Mouse (Mus musculus) urinary bladder, postnatal 25 days (tissue): ENCODE measurements around the gene Rapgef3.

Experiments
- DNase-seq: peaks from one replicate; pipeline ENCODE4 v3.0.0; 2022; ENCODE audit warnings: low spot score

Gene Rapgef3

DNA sequence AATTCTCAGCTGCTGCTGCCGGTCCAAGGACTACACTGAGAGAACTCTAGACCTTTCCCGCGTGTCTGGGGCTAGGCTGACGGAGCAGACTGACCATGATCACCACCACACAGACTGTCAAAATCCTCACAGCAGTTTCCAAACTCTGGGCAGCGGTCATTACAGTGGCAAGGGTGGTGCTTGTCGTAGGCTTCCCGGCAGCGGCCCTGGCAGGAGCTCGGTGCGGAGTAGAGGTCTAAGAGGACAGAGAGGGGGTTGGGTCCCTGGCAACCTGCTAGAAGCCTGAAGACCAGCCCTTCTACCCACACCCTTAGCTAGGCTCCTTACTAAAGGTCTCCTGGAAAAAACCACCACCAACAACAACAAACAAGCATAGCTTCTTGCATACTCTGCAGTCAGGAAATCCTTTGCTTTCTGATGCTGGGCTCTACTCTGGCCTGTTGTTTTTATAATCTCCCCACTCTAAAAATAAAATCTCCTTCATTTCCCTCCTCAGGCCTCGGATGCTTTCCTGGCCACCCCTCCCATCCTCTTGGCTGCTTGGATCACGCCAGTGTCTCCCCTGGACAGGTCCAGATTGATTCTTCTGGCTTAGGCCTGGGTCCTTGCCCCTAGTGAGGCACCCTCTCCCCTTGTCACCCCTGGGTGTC is 47.6 kb downstream of the Rapgef3 start:
- no peak for DNase-seq

DNA sequence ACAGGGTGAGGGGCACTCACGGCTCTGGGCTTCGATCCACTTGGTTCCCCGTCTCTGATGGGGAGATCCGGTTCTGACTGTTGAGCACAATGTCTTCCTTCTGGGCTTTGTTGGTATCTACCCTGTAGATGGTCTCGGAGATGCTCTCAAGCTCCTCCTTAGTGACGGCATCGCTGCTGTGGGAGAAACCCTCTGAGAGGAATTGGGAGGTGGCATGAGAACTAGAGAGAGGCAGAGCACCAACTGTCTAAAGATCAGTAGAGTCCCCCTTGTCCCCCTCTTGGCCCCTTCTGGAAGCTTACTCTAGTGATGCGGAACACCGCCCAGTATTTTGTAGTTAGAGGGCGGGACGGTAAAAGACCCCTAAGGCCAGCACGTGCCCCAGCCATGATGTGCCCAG is 48.3 kb downstream of the Rapgef3 start:
- DNase-seq = no peak

DNA sequence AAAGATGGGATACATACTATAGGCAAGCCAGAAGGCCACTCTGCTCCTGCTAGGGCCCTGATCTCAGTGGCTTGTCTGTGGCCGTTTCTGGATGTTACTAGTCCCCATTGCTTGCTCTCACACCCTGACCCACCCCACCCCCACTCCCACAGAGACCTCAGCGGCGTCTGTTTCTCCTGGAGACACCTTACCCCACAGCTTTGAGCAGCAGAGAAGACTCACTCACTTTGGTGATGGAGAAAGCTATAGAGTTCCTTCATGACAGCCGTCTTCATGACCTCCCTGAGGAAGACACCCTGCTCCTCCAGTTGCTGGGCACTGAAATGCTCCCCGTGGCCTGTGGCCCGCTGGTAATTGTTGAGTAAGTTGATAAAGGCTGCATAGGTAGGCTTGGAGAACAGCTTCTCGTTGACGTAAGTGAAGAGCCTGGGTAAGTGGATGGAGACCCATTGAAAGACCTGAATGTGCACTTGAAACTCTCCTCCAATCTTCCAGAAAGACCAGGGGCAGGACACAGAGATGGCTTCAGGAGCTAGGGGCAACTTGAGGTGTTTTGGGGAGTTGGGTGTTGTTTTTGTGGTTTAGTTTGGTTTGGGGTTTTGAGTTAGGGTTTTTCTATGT is 49.1 kb downstream of the Rapgef3 start:
- no peak for DNase-seq

DNA sequence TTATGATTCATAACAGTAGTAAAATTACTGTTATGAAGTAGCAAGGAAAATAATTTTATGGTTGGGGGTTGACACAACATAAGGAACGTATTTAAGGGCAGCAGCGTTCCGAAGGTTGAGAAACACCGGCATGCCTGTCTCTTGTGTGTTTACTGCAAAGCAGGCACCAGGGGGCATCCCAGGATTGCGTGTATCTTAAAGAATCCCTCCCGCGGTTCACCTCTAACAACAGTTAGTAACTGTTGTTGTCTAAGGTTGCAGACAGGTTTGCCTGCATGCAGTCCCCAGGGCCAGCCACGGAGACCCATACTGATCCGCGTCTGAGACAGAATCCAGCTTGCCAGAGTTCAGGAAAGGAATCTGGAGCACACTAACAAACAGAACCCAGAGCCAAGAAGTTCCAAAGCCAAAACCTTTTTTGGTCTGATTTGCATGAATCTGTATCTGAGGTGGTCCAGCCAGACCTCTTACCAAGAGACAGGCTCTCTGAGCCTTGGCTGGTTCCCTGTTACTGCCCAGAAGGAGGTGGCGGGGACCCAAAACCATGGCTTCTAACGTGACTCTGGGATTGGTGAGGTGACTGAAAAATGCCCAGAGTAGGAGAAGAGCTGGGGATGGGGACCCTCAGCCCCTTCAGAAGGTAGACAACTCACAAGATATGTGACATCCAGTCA is 49.8 kb downstream of the Rapgef3 start:
- DNase-seq = peak; percentile 60

DNA sequence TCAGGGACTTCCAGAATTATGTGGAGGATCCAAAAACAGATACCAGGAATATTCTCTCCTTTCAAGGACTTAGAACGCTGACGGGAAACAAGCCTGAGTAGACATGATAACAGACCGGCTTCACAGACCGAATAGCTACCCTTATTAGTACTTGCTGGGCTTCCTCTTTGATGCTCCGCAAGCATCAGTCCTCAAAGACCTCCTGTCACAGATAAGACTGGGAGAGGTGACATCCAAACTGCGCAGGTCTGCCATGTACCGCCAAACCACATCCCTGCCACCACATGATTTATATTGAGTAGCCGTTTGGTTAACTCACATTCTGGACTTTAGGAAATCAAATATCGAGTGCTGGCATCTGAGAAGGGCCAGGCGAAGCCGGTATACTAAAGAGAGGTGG is 51.0 kb downstream of the Rapgef3 start:
- DNase-seq = no peak

DNA sequence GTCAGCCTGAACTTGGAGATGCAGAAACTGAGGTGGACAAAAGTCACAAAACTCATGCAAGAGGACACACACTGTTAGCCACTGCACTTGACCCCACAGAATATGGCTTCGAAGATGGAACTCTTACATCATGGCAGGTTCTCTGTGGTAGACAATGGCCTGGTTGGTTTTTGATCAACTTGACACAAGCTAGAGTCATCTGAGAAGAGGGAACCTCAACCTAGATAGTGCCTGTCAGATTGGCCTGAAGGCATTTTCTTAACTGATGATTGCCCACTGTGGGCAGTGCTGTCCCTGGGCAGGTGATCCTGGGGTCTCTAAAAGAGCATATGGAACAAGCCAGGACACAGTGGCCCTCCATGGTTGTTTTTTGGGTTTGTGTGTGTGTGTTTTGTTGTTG is 52.0 kb downstream of the Rapgef3 start:
- no peak for DNase-seq

DNA sequence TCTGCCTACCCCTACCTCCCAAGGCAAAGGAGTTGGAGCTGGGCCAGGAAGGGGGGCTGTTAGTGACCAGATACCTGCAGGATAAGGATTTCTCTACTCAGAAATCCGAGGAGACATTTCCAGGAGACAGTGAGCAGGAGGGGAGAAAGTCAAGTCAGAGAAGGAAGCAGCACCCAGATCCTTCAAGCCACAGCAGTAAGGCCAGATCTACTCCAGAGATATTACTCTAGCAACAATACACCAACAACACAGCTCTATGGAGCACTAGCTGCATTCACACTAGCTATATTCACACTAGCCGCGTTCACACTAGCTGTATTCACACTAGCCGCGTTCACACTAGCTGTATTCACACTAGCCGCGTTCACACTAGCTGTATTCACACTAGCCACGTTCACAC is 52.7 kb downstream of the Rapgef3 start:
- DNase-seq = no peak

DNA sequence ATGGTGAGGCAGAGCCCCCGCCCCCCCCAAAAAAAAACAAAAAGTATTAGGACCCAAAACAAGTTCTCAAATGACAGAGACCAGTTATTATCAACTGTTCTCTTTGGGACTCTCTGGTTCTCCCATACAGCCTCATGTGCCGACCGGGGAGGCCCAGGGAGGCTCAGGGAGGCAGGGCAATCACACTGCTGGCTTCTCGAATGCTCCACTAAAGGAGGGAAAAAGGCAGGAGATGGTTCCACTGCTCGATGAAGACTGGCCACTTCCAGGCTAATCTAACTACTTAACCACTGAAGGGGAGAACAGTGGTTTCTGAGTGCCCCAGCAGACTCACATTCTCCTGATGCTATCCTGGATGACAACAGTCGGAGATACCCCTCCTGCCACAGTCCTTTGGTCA is 55.2 kb downstream of the Rapgef3 start:
- DNase-seq = no peak

DNA sequence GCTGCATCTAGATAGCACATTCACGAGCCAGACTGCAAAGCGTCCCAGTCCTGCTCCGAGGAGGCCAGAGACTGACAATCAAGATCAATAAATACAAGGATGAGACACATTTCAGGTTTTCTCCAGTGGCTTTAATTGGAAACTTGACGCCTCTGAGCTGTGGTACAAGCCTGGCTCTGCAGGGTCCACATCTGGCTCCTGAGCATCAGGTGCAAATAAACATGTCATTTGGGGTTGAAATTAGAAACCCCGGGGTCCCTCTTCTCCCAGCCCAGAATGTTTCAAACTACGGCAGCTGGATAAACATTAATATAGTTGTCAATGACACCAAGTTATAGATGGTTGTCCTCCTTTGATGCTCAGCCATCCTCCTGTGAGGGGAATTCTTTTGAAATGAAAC is 56.9 kb downstream of the Rapgef3 start:
- DNase-seq = no peak

DNA sequence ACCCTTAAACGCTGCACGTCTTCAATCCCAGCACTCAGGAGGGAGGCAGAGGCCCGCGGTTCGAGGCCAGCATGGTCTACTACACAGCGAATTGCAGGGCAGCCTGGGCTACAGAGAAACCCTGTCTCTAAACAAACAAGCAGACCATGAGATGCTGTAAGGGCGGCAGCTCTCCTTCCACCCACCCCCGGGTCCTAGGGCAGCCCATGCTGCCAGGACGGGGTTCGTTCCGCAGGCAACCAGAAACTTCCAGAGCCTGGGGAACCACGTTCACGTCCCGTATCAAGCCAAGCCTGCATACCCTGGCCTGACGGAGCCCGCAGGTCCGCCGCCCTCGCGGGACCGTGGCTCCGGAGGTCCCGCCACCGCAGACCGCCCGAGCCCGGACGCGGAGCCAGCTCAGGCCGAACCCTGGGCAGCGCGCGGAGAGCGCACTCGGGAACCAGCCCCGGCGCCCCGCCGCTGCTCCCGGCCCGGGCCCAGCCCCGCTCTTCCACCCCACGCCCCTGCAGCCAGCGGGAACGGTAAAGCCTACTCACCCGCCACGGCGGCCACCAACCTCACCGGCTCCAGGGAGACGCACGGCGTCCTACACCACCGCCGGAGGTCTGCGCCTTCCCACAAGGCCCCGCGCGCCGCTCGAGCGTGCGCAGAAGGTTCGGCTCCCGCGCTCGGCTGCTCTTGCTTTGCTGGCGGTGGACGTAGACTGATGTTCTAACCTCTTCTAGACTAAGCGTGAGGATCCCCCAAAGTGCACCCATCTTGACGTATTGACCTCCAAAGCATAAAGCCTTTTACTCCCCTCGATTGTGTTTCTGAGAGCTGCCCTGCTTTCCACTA is 62.3 kb downstream of the Rapgef3 start, which contains the start of gene Rpap3:
TSS of gene Rpap3 (minus strand) at position 615 of the 840 bp plus-strand sequence.
- DNase-seq = peak; percentile 84

DNA sequence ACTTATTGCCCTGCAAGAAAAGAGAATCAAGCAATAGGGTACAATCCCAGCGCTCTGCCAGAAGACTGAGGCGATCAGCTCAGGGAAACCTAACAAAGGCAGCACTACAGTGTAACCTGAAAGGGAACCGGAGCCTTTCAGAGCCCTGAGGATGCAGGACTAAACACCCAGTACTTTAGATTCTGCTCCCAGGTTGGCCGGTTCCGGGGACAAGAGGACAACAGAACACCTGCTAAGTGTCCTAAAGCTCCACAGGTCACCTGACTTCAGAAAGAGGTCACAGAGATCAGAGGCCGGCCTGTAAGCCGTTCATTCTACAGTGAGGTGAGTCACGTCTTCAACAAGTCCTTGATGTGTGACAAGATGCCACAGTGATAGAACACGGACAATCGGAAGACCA is 71.2 kb downstream of the Rapgef3 start:
- DNase-seq = no peak
